In genomic region chr3:52894812-52895211, GRCm38 (mm10) we compare ENCODE assay signal across 27 mouse cellular contexts.
DNase-seq lines count a peak whose midpoint lies in the region; ATAC-seq lines count a peak whose summit lies in the region.
"Had no signal": no experiment of that assay in that cellular context is flagged by ENCODE, and none has a peak within 500 bp of the region (broad histone marks: within the 10 kb centered on the region; RNA-seq: fewer than 3 reads in every experiment).

No protein-coding gene starts in this region.

- no peaks in the 10 kb centered on the region for H3K9me3 ChIP-seq in intestine, embryonic 16.5 days (ENCODE audit: control insufficient read depth, low read length)
- H3K9me3 ChIP-seq: embryonic facial prominence, embryonic 12.5 days; embryonic facial prominence, embryonic 15.5 days; heart, embryonic 12.5 days; heart, embryonic 15.5 days had no signal

- H3K36me3 ChIP-seq in intestine, embryonic 16.5 days (ENCODE audit: control insufficient read depth, insufficient read depth, low read length) = no peaks in the 10 kb centered on the region
- H3K36me3 ChIP-seq: embryonic facial prominence, embryonic 12.5 days; embryonic facial prominence, embryonic 15.5 days; heart, embryonic 12.5 days; heart, embryonic 15.5 days had no signal

- no peak overlapping the region for H3K9ac ChIP-seq in intestine, embryonic 16.5 days (ENCODE audit: low read depth, low read length)
- H3K9ac ChIP-seq: embryonic facial prominence, embryonic 12.5 days; embryonic facial prominence, embryonic 15.5 days; forebrain, postnatal 0 days; heart, embryonic 12.5 days; heart, embryonic 15.5 days; hindbrain, embryonic 14.5 days had no signal

- no peaks in the 10 kb centered on the region for H3K27me3 ChIP-seq in intestine, embryonic 16.5 days (replicated peaks; ENCODE audit: control insufficient read depth, insufficient read depth, low read length)
- H3K27me3 ChIP-seq: embryonic facial prominence, embryonic 12.5 days; embryonic facial prominence, embryonic 15.5 days; heart, embryonic 12.5 days; heart, embryonic 15.5 days had no signal

- ATAC-seq in common myeloid progenitor, adult 5-6 weeks (replicated peaks; ENCODE audit: low read depth, poor library complexity, severe bottlenecking) = 0 out of 2 replicates have a peak, but pooled peaks have one; percentile 25
- no peak for ATAC-seq in intestine, embryonic 16.5 days
- ATAC-seq: activated CD4-positive, CD25-positive, alpha-beta regulatory T cell, adult 4 months; forebrain, embryonic 14.5 days; forebrain, postnatal 0 days; hindbrain, postnatal 0 days; inflammation-experienced regulatory T-cells, adult 6 months; intestine, postnatal 0 days had no signal

- no peak overlapping the region for H3K27ac ChIP-seq in intestine, embryonic 16.5 days (ENCODE audit: low read length)
- H3K27ac ChIP-seq: embryonic facial prominence, embryonic 12.5 days; embryonic facial prominence, embryonic 15.5 days; gastrocnemius, adult 2 months; heart, embryonic 15.5 days; hindbrain, embryonic 14.5 days; hindbrain, postnatal 0 days had no signal

- no peak overlapping the region for H3K4me2 ChIP-seq in intestine, embryonic 16.5 days (ENCODE audit: low read depth, low read length)
- H3K4me2 ChIP-seq: embryonic facial prominence, embryonic 12.5 days; embryonic facial prominence, embryonic 15.5 days; heart, embryonic 12.5 days; heart, embryonic 15.5 days; hindbrain, embryonic 14.5 days had no signal

- 91% methylated on average over 2 of the region's 2 CpGs for WGBS in intestine, embryonic 16.5 days

- DNase-seq in 3T3-L1 (ENCODE audit: low read depth, low spot score) (peak; percentile 52), 416B (ENCODE audit: low read depth) (peak; percentile 29)
- no peak for DNase-seq in gastrocnemius, postnatal 14 days
- no peak for DNase-seq in gastrocnemius, postnatal 36 days
- DNase-seq: adrenal gland, adult 8-10 months; adrenal gland, postnatal 25 days; cerebellum, adult 11-12 months; cerebellum, adult 8-10 months; cerebellum, postnatal 10 days; forebrain, postnatal 0 days; gastrocnemius, adult 2 months; gastrocnemius, postnatal 25 days; heart, adult 18-20 months; heart, postnatal 10 days; heart, postnatal 4 days had no signal

- no peak overlapping the region for H3K4me3 ChIP-seq in intestine, embryonic 16.5 days (ENCODE audit: low read length)
- H3K4me3 ChIP-seq: embryonic facial prominence, embryonic 12.5 days; embryonic facial prominence, embryonic 15.5 days; gastrocnemius, adult 2 months; heart, embryonic 12.5 days; heart, embryonic 15.5 days had no signal

- intact Hi-C loops in gastrocnemius, postnatal 14 days (cut with DNase I; ENCODE audit: low total_unique reads) = no loop called here
- intact Hi-C loops in gastrocnemius, postnatal 36 days (cut with DNase I) = no loop called here

- peaks cover 2% of the 10 kb centered on the region; the same call in 1 of the 2 replicates for H3K4me1 ChIP-seq in intestine, embryonic 16.5 days (ENCODE audit: control insufficient read depth, insufficient read depth, low read length)
- H3K4me1 ChIP-seq: embryonic facial prominence, embryonic 12.5 days; embryonic facial prominence, embryonic 15.5 days had no signal

Comparison
In these comparisons a context has a peak if more than half of its experiments do, and no peak if none do; other contexts are left out.
1. DNase-seq: peak in 3T3-L1 (single experiment) and 416B (single experiment); none in gastrocnemius, postnatal 14 days (single experiment) and gastrocnemius, postnatal 36 days (0 of 2).